In the genomic region with DNA sequence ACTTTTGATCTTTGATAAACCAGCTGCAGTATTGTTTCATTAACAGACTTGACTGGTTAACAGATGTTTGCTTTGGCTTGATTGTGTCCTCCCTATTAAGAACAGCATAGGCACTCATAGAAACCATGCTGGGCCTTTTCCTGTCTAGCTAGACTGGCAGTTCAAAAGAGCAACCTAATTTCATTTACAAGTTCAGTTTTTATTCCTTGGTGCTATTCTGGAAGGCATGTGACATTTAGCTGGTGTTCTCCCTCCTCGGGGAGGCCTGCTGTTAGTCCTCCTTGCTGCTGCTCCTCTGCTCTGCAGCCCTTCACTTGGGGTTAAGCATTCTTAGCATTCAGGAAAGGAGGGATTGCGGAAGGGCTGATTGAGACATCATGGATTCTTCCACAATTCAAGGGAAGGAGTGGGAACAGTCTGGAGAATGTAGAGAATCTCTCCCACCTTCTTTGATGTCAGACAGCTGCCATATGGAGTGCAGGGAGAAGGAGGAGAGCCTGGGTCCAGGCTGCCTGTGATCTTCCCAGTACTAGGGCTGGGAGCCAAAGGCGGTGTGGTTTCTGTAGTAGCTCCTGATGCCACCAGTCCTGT, we compare ENCODE assay signal across 8 mouse cellular contexts. TPM values are rescaled to one million over a fixed set of nuclear protein-coding genes. Genes with fewer than 3 reads are reported as not detected.
A peak's percentile ranks its signal among the peaks of the same experiment; 100 is the strongest.
DNase-seq lines count a peak whose midpoint lies in the region; TF ChIP-seq lines count a peak whose summit lies in the region.

No protein-coding gene starts in this region.

- H3K4me1 ChIP-seq in heart, embryonic 10.5 days = peaks cover 49% of the 10 kb centered on the region
- H3K4me1 ChIP-seq in embryonic fibroblast, embryonic 13.5 days (ENCODE audit: control insufficient read depth, insufficient read depth, low read length) = peaks cover 9% of the 10 kb centered on the region

- 28% methylated on average over 3 of the region's 3 CpGs for WGBS in heart, embryonic 10.5 days

- intact Hi-C loops in heart, postnatal 25 days (cut with DNase I) = no loop called here

- peak overlapping the region; percentile 60 for H3K27ac ChIP-seq in heart, embryonic 10.5 days
- peak overlapping the region; percentile 5 for H3K27ac ChIP-seq in embryonic fibroblast, embryonic 13.5 days (ENCODE audit: insufficient read depth, low read length)

- no peak for TF ChIP-seq POLR2A in embryonic fibroblast, embryonic 13.5 days (IDR thresholded peaks at IDR 0.05; ENCODE audit: low read depth, low read length)

- no peak for TF ChIP-seq CTCF in embryonic fibroblast, embryonic 13.5 days (IDR thresholded peaks at IDR 0.05; ENCODE audit: borderline replicate concordance, insufficient read depth, low read length)

- no peak overlapping the region for H3K4me3 ChIP-seq in heart, embryonic 10.5 days
- no peak overlapping the region for H3K4me3 ChIP-seq in embryonic fibroblast, embryonic 13.5 days (ENCODE audit: insufficient read depth, low read length)

- DNase-seq in heart, embryonic 10.5 days (ENCODE audit: low spot score) = no peak
- no peak for DNase-seq in heart, postnatal 25 days (ENCODE audit: low spot score)
- DNase-seq in ZHBTc4 (ENCODE audit: low read depth, low spot score) = peak; percentile 66
- DNase-seq in kidney, postnatal 10 days = peak; percentile 42
- peak; percentile 48 to 62 for DNase-seq in lung, postnatal 4 days
- DNase-seq in spleen, postnatal 10 days (ENCODE audit: low spot score in 2 of 2) = no peak
- DNase-seq in urinary bladder, postnatal 10 days (ENCODE audit: low spot score) = no peak

- H3K36me3 ChIP-seq in heart, embryonic 10.5 days = no peaks in the 10 kb centered on the region

- no peaks in the 10 kb centered on the region for H3K9me3 ChIP-seq in heart, embryonic 10.5 days

- no peaks in the 10 kb centered on the region for H3K27me3 ChIP-seq in heart, embryonic 10.5 days (ENCODE audit: insufficient read depth, poor library complexity, severe bottlenecking)

RNA-seq across cellular contexts. Expression of gene Kat6b, which starts 42.7 kb away (rescaled TPM):
- 9.3 and 11.1 TPM in 2 replicates for polyA plus RNA-seq in heart, embryonic 10.5 days (2016; fragmentation: Nextera tagmentation; extraction: Ambion mirVana)
- total RNA-seq in heart, postnatal 25 days (2021) = 10 to 100 TPM; 28.1 to 32.6 TPM
- polyA plus RNA-seq in embryonic fibroblast, embryonic 13.5 days (2011; ENCODE audit: insufficient read length, low read depth, missing spikeins) = 24.3 and 32.3 TPM in 2 replicates

Comparison
In these comparisons a context has a peak if more than half of its experiments do, and no peak if none do; other contexts are left out.
1. DNase-seq: peak in ZHBTc4 (single experiment), kidney, postnatal 10 days (single experiment) and lung, postnatal 4 days (2 of 2); none in heart, embryonic 10.5 days (single experiment), heart, postnatal 25 days (single experiment), spleen, postnatal 10 days (0 of 2) and urinary bladder, postnatal 10 days (single experiment).